Mouse (Mus musculus) bone marrow macrophage, adult 2 months (primary cell): ENCODE measurements around the gene Agap1.

Source experiments
- CTCF ChIP-seq: IDR thresholded peaks from 2 replicates; pipeline ENCODE4 v1.5.1; 2012; ENCODE audit warnings: low read depth, mild to moderate bottlenecking, low read length, moderate library complexity
- POLR2A ChIP-seq: IDR thresholded peaks from 2 replicates; pipeline ENCODE4 v1.6.1; 2012; ENCODE audit warnings: mild to moderate bottlenecking, low read depth, low read length, borderline replicate concordance

DNA sequence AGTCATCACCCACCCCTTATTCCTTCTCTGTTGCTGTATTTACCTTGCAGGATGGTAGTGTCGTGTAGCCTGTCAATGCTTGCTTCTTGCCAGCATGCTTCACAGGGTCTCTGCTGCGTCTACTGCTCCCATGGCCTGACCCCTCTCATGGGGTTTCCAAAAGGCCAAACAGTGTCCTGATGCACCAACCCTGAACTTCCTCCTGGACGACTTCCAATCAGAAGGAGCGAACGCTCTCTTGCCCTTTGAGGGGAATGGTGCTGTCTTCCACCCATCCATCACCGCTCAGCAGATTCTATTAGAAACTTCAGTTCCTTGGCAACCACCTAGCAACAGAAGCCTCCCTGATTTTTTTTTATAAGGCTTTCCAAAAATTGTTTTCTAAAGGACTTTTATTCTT lies 48.6 kb upstream of the Agap1 start:
- TF ChIP-seq CTCF = no peak
- no peak for TF ChIP-seq POLR2A
